Mouse (Mus musculus): ENCODE results near the gene Ankrd2. TPM values are rescaled to one million over a fixed set of nuclear protein-coding genes. Genes with fewer than 3 reads are reported as not detected.

The Ankrd2 gene
- polyA plus RNA-seq, 1 experiment = 6.8 TPM

DNA sequence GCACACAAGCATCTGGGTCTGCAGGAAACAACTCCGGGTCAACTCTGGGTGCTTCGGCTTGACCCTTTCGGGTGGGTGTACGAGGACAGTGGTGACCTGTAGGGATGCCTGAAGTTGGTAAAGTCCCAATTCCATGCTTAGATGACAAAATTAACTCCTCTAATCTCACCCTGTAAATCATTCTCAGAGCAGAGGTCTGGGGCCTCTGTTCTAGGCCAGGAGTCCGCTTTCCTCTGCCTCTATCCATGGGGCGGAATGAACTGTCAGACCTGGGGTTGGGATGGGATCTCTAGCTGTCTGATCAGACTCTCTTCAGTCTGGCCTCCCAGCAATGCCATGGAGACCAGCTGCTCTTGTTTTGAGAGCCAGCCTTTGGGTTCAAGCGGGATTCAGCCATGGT lies 25.6 kb downstream of the Ankrd2 start:
- no peak overlapping the region for H3K27ac ChIP-seq (ENCODE audit: insufficient read depth, low read length)
- WGBS = 93% methylated on average over 7 of the region's 7 CpGs
- H3K27me3 ChIP-seq (ENCODE audit: control insufficient read depth, insufficient read depth, low read length) = no peaks in the 10 kb centered on the region
- H3K4me3 ChIP-seq (ENCODE audit: extremely low read depth, insufficient read depth, insufficient read length) = no peak overlapping the region
- TF ChIP-seq POLR2A (IDR thresholded peaks at IDR 0.05; ENCODE audit: low read depth, low read length) (no peak), CTCF (IDR thresholded peaks at IDR 0.05; ENCODE audit: extremely low read depth, insufficient read depth, insufficient read length, insufficient replicate concordance) (no peak)
- H3K36me3 ChIP-seq (ENCODE audit: control insufficient read depth, insufficient read depth, low read length) = no peaks in the 10 kb centered on the region
- no peaks in the 10 kb centered on the region for H3K4me1 ChIP-seq (ENCODE audit: control insufficient read depth, insufficient read depth, insufficient read length)
- DNase-seq (ENCODE audit: low read depth in 1 of 2, low spot score in 2 of 2) = no peak

GRCm38 (mm10) chr19:42068441-42069240 lies 32.8 kb downstream of the Ankrd2 start:
- Histone ChIP-seq H3K4me1 (ENCODE audit: control insufficient read depth, insufficient read depth, insufficient read length) (no peaks in the 10 kb centered on the region), H3K27me3 (ENCODE audit: control insufficient read depth, insufficient read depth, low read length) (no peaks in the 10 kb centered on the region), H3K27ac (ENCODE audit: insufficient read depth, low read length) (no peak overlapping the region), H3K4me3 (ENCODE audit: extremely low read depth, insufficient read depth, insufficient read length) (no peak overlapping the region), H3K36me3 (ENCODE audit: control insufficient read depth, insufficient read depth, low read length) (no peaks in the 10 kb centered on the region)
- TF ChIP-seq CTCF (IDR thresholded peaks at IDR 0.05; ENCODE audit: extremely low read depth, insufficient read depth, insufficient read length, insufficient replicate concordance) (no peak), POLR2A (IDR thresholded peaks at IDR 0.05; ENCODE audit: low read depth, low read length) (no peak)
- WGBS = 60% methylated on average over 11 of the region's 11 CpGs
- DNase-seq (ENCODE audit: low read depth in 1 of 2, low spot score in 2 of 2) = no peak

- WGBS = 81% methylated on average over 6 of the region's 6 CpGs
- Histone ChIP-seq H3K27me3 (ENCODE audit: control insufficient read depth, insufficient read depth, low read length) (no peaks in the 10 kb centered on the region), H3K27ac (ENCODE audit: insufficient read depth, low read length) (no peak overlapping the region), H3K4me3 (ENCODE audit: extremely low read depth, insufficient read depth, insufficient read length) (no peak overlapping the region), H3K4me1 (ENCODE audit: control insufficient read depth, insufficient read depth, insufficient read length) (no peaks in the 10 kb centered on the region), H3K36me3 (ENCODE audit: control insufficient read depth, insufficient read depth, low read length) (no peaks in the 10 kb centered on the region)
- TF ChIP-seq CTCF (IDR thresholded peaks at IDR 0.05; ENCODE audit: extremely low read depth, insufficient read depth, insufficient read length, insufficient replicate concordance) (no peak), POLR2A (IDR thresholded peaks at IDR 0.05; ENCODE audit: low read depth, low read length) (no peak)
- no peak for DNase-seq (ENCODE audit: low read depth in 1 of 2, low spot score in 2 of 2)
Observed at GRCm38 (mm10) chr19:42069241-42069525, 33.4 kb downstream of the Ankrd2 start.

GRCm38 (mm10) chr19:42071221-42071620 lies 35.4 kb downstream of the Ankrd2 start:
- TF ChIP-seq POLR2A (IDR thresholded peaks at IDR 0.05; ENCODE audit: low read depth, low read length) (no peak), CTCF (IDR thresholded peaks at IDR 0.05; ENCODE audit: extremely low read depth, insufficient read depth, insufficient read length, insufficient replicate concordance) (no peak)
- Histone ChIP-seq H3K4me3 (ENCODE audit: extremely low read depth, insufficient read depth, insufficient read length) (no peak overlapping the region), H3K27ac (ENCODE audit: insufficient read depth, low read length) (no peak overlapping the region), H3K4me1 (ENCODE audit: control insufficient read depth, insufficient read depth, insufficient read length) (no peaks in the 10 kb centered on the region), H3K36me3 (ENCODE audit: control insufficient read depth, insufficient read depth, low read length) (no peaks in the 10 kb centered on the region), H3K27me3 (ENCODE audit: control insufficient read depth, insufficient read depth, low read length) (no peaks in the 10 kb centered on the region)
- no peak for DNase-seq (ENCODE audit: low read depth in 1 of 2, low spot score in 2 of 2)
- WGBS = 87% methylated on average over 7 of the region's 7 CpGs

DNA sequence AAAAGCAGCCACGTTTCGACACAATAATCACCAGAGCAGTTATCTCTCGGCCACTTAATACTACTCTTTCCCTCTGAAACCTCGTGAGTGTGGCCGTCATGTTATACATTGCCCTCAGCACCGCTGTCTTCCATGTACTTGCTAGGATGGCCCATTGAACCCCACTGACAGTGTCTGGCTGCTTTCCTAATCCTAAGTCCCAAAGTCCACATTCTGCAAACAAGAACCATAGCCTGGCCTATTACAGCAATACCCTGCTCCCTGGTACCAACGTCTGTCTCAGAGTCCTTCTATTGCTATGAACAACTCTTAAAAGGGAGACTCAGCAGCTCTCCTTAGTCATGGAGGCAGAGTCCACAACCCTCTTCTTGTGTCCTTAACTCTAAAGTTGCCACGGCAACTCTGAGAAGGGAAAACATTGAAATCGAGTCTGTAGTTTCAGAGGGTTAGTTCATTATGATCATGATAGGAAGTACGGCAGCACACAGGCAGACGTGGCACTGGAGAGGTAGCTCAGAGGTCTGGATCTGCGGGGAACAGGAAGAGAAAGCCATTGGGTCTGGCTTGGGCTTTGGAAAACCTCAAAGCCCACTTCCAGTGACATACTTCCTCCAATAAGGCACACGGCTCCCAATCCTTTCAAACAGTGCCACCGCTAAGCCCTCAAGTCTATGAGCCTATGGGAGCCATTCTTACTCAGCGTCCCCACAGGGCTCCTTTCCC lies 36.2 kb downstream of the Ankrd2 start:
- H3K27me3 ChIP-seq (ENCODE audit: control insufficient read depth, insufficient read depth, low read length) = no peaks in the 10 kb centered on the region
- no peak overlapping the region for H3K27ac ChIP-seq (ENCODE audit: insufficient read depth, low read length)
- no peaks in the 10 kb centered on the region for H3K36me3 ChIP-seq (ENCODE audit: control insufficient read depth, insufficient read depth, low read length)
- DNase-seq (ENCODE audit: low read depth in 1 of 2, low spot score in 2 of 2) = no peak
- no peak overlapping the region for H3K4me3 ChIP-seq (ENCODE audit: extremely low read depth, insufficient read depth, insufficient read length)
- WGBS = 80% methylated on average over 15 of the region's 15 CpGs
- TF ChIP-seq POLR2A (IDR thresholded peaks at IDR 0.05; ENCODE audit: low read depth, low read length) (no peak), CTCF (IDR thresholded peaks at IDR 0.05; ENCODE audit: extremely low read depth, insufficient read depth, insufficient read length, insufficient replicate concordance) (no peak)
- no peaks in the 10 kb centered on the region for H3K4me1 ChIP-seq (ENCODE audit: control insufficient read depth, insufficient read depth, insufficient read length)

- TF ChIP-seq POLR2A (IDR thresholded peaks at IDR 0.05; ENCODE audit: low read depth, low read length) = no peak
- TF ChIP-seq CTCF (IDR thresholded peaks at IDR 0.05; ENCODE audit: extremely low read depth, insufficient read depth, insufficient read length, insufficient replicate concordance) = no peak
- H3K36me3 ChIP-seq (ENCODE audit: control insufficient read depth, insufficient read depth, low read length) = no peaks in the 10 kb centered on the region
- 73% methylated on average over 7 of the region's 7 CpGs for WGBS
- no peak overlapping the region for H3K4me3 ChIP-seq (ENCODE audit: extremely low read depth, insufficient read depth, insufficient read length)
- DNase-seq (ENCODE audit: low read depth in 1 of 2, low spot score in 2 of 2) = no peak
- H3K4me1 ChIP-seq (ENCODE audit: control insufficient read depth, insufficient read depth, insufficient read length) = no peaks in the 10 kb centered on the region
- no peaks in the 10 kb centered on the region for H3K27me3 ChIP-seq (ENCODE audit: control insufficient read depth, insufficient read depth, low read length)
- no peak overlapping the region for H3K27ac ChIP-seq (ENCODE audit: insufficient read depth, low read length)
Observed at GRCm38 (mm10) chr19:42072802-42073201, 37.0 kb downstream of the Ankrd2 start.

DNA sequence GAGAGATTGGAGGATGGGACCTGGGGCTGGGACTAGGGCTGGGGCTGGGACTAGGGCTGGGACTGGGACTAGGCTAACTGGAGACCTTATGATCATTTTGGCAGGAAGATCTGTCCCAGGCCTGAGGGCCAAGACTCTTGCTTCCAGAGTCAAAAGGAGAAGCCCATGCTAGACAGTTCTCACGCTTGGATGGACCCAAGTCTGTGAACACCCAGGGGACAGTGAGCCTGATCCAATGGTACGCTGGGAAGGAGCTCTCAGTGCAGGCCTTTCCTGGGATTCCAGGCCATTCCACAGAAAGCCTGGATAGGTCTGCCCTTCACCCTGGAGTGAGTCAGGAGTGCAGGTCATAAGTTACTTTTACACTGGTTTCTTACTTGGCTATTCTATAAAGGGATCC lies 39.3 kb downstream of the Ankrd2 start:
- Histone ChIP-seq H3K27me3 (ENCODE audit: control insufficient read depth, insufficient read depth, low read length) (no peaks in the 10 kb centered on the region), H3K4me3 (ENCODE audit: extremely low read depth, insufficient read depth, insufficient read length) (no peak overlapping the region), H3K27ac (ENCODE audit: insufficient read depth, low read length) (no peak overlapping the region), H3K4me1 (ENCODE audit: control insufficient read depth, insufficient read depth, insufficient read length) (no peaks in the 10 kb centered on the region), H3K36me3 (ENCODE audit: control insufficient read depth, insufficient read depth, low read length) (no peaks in the 10 kb centered on the region)
- WGBS = 78% methylated on average over 2 of the region's 2 CpGs
- TF ChIP-seq POLR2A (IDR thresholded peaks at IDR 0.05; ENCODE audit: low read depth, low read length) (no peak), CTCF (IDR thresholded peaks at IDR 0.05; ENCODE audit: extremely low read depth, insufficient read depth, insufficient read length, insufficient replicate concordance) (no peak)
- DNase-seq (ENCODE audit: low read depth in 1 of 2, low spot score in 2 of 2) = no peak
